Mouse (Mus musculus): ENCODE data around the gene 6030445D17Rik.
A peak's percentile ranks its signal among the peaks of the same experiment; 100 is the strongest.

Gene 6030445D17Rik

DNA sequence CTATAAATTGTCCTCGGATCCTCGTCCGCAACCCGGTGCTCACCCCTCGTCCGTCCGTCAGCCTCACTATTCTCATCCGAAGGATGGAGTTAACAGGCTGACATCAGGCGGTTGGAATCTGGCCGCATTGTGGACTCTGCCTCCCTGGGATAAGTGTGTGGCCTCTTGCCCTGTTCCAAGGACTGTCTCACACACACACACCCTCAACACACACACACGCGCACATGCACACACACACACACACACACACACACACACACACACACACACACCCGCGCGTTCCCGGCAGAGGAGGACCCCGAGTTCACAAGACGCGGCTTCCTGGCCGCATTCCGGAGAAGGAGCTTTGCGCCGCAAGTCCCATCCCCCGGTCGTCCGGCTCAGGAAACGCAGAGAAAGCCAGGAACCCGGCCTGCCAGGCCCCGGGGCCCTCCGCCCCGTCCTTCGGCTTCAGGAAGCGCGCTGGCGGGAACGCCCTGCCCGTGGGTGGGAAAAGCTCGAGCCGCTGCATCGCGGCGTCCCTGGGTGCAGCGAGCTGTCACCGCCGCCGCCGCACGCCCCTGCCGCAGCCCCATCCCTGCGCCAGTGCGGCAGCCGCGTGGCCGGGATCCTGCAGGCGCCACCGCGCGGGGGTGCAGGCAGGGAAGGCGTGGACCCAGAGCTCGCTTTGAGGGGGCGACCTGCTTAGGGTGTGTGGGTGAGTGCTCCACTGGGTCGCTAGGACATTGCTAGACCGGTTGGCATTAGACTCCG, at the start of gene 6030445D17Rik:
Gene 6030445D17Rik (plus strand): TSS at position 165 of the 753 bp plus-strand sequence.
- peak; percentile 46 for DNase-seq (ENCODE audit: low spot score)

DNA sequence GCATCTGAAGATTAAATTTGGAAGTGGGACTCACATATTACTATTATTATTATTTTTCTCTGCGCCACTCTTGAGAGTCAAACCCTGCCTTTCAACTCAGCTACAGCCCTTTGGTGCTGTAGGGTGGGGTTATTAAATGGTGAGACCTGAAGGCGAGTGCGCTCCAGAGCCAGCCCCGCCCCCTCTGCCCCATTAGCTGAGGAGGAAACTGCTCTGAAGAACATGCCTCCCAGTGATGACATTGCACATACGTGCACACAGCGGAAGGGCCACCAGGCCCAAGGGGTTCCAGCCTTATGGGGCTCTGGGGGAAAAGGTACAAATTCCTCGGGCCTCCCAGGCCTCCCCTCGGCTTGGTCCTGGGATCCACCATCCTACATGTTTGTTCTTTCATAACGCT, 46.6 kb upstream of the 6030445D17Rik start:
- no peak for DNase-seq (ENCODE audit: low spot score)

DNA sequence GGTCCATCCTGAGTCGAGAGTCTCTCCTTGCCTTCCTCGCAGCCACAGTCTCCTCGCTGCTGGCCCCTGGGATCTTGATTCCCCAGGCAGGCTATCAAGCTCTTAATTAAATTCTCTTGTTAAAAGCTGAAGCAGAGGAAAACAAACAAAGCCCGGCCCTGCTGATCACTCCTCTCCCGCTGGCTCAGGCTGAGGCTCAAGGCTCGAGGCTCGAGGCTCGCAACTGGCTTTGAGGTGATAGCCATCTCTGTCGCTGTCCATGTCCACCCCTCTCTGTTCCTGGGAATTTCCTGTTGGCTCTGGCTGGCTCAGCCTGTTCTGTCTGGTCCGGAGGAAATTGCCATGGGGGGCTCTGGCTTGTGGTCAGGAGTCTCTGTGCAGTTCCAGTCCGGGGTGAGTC, 43.1 kb upstream of the 6030445D17Rik start:
- DNase-seq (ENCODE audit: low spot score) = no peak

- DNase-seq (ENCODE audit: low spot score) = no peak
These were observed 42.7 kb upstream of the 6030445D17Rik start for GRCm38 (mm10) chr4:136419386-136419785.

GRCm38 (mm10) chr4:136423224-136423623, 38.8 kb upstream of the 6030445D17Rik start, which contains the start of gene Htr1d:
Htr1d (plus strand) TSS chr4:136423524.
- DNase-seq (ENCODE audit: low spot score) = no peak

- DNase-seq (ENCODE audit: low spot score) = no peak
These were observed 37.7 kb upstream of the 6030445D17Rik start for GRCm38 (mm10) chr4:136424120-136424999.

GRCm38 (mm10) chr4:136425000-136425288, 37.1 kb upstream of the 6030445D17Rik start:
- DNase-seq (ENCODE audit: low spot score) = no peak

GRCm38 (mm10) chr4:136430609-136431375, 31.3 kb upstream of the 6030445D17Rik start:
- no peak for DNase-seq (ENCODE audit: low spot score)

- DNase-seq (ENCODE audit: low spot score) = peak; percentile 47
These were observed 30.7 kb upstream of the 6030445D17Rik start for GRCm38 (mm10) chr4:136431376-136431693.

- no peak for DNase-seq (ENCODE audit: low spot score)
These were observed 28.0 kb upstream of the 6030445D17Rik start for GRCm38 (mm10) chr4:136434029-136434428.

GRCm38 (mm10) chr4:136439106-136439505, 22.9 kb upstream of the 6030445D17Rik start:
- no peak for DNase-seq (ENCODE audit: low spot score)

- no peak for DNase-seq (ENCODE audit: low spot score)
These were observed 20.6 kb upstream of the 6030445D17Rik start for GRCm38 (mm10) chr4:136441354-136442043.

- DNase-seq (ENCODE audit: low spot score) = no peak
These were observed 17.5 kb upstream of the 6030445D17Rik start for GRCm38 (mm10) chr4:136444561-136444960.

- no peak for DNase-seq (ENCODE audit: low spot score)
These were observed 12.3 kb upstream of the 6030445D17Rik start for GRCm38 (mm10) chr4:136449795-136450194.

DNA sequence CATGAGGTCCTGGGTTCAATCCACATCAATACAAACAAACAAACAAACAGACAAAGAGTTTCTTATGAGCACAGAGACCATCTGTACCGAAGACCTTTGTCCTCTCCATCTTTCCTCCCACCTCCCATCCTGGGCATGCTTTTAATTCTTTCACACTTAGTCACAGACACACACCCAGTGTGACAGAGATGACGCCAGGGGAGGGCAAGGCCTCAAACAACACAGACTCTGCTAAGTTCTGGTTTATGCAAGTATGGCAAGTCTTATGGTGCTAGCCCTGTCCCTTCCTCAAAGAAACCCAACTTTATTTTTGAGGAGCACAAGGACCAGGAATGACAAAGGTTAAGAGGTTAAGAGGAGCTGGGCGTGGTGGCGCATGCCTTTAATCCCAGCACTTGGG, 11.8 kb upstream of the 6030445D17Rik start:
- no peak for DNase-seq (ENCODE audit: low spot score)

- DNase-seq (ENCODE audit: low spot score) = no peak
These were observed 10.5 kb upstream of the 6030445D17Rik start for GRCm38 (mm10) chr4:136451564-136451963.

GRCm38 (mm10) chr4:136452286-136452685, 9.8 kb upstream of the 6030445D17Rik start:
- no peak for DNase-seq (ENCODE audit: low spot score)

DNA sequence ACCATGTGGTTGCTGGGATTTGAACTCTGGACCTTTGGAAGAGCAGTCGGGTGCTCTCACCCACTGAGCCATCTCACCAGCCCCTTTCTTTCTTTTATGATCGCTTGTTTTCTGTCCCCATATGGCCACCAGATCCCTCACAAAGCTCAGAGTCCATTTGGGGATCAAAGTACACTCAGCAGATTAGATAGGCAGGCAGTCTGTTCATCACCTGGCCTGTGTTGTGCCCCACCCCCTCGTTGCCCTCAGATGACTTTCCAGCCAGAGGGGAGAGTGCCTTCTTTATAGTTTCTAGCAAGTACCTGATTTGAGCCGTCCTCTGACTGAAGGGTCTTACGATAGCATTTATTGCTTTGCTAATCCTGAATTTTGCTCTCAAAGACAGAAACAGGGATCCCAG, 9.3 kb upstream of the 6030445D17Rik start:
- DNase-seq (ENCODE audit: low spot score) = no peak

GRCm38 (mm10) chr4:136454850-136455260, 7.2 kb upstream of the 6030445D17Rik start:
- peak; percentile 79 for DNase-seq (ENCODE audit: low spot score)

GRCm38 (mm10) chr4:136456516-136457218, 5.4 kb upstream of the 6030445D17Rik start:
- DNase-seq (ENCODE audit: low spot score) = no peak

GRCm38 (mm10) chr4:136458276-136458675, 3.8 kb upstream of the 6030445D17Rik start:
- DNase-seq (ENCODE audit: low spot score) = no peak

Measured in layer of hippocampus, adult 11-12 months (tissue).